Mouse (Mus musculus) forebrain, embryonic 12.5 days (tissue): ENCODE data around the gene A030005K14Rik. TPM values are rescaled to one million over a fixed set of nuclear protein-coding genes. Genes with fewer than 3 reads are reported as not detected.

Source experiments
- ATAC-seq: fragments of 200-750 bp; cut with Nextera tagmentation; 2 replicates; pipeline ENCODE4 v1.8.0; 2017; ENCODE audit warnings: moderate TSS enrichment; ENCODE audit not compliant: low FRiP score
- H3K27ac ChIP-seq: fragments of 300-500 bp; sonication (generic); 2 replicates; pipeline ENCODE4 v1.5.1; 2016; ENCODE audit warnings: mild to moderate bottlenecking
- H3K27me3 ChIP-seq: fragments of 300-500 bp; sonication (generic); 2 replicates; pipeline ENCODE4 v1.6.1; 2016; ENCODE audit warnings: mild to moderate bottlenecking
- H3K36me3 ChIP-seq: fragments of 300-500 bp; sonication (generic); replicated peaks from 2 replicates; pipeline ENCODE4 v1.6.1; 2016; ENCODE audit warnings: mild to moderate bottlenecking
- H3K4me1 ChIP-seq: fragments of 300-500 bp; sonication (generic); 2 replicates; pipeline ENCODE4 v1.6.1; 2016
- H3K4me2 ChIP-seq: fragments of 300-500 bp; sonication (generic); 2 replicates; pipeline ENCODE4 v1.6.1; 2016; ENCODE audit warnings: mild to moderate bottlenecking, moderate library complexity
- H3K4me3 ChIP-seq: fragments of 300-500 bp; sonication (generic); replicated peaks from 2 replicates; pipeline ENCODE4 v1.5.1; 2016; ENCODE audit warnings: mild to moderate bottlenecking
- H3K9ac ChIP-seq: fragments of 300-500 bp; sonication (generic); 2 replicates; pipeline ENCODE4 v1.6.1; 2016; ENCODE audit warnings: mild to moderate bottlenecking
- H3K9me3 ChIP-seq: fragments of 300-500 bp; sonication (generic); 2 replicates; pipeline ENCODE4 v1.6.1; 2016
- WGBS: fragments of 180-500 bp; shearing (Covaris S2); methylation state at CpG from one replicate; pipeline ENCODE4 v1.1.7; 2016; 5-methylcytosine and 5-hydroxymethylcytosine counted together
- polyA plus RNA-seq: library from polyadenylated mRNA; unstranded; fragments of >200 nt; fragmentation: Nextera tagmentation; extraction: Ambion mirVana; gene quantifications from 2 replicates; pipeline ENCODE4 v1.2.1, GENCODE M21; 2016

Gene A030005K14Rik
- polyA plus RNA-seq: not detected in 2 replicates

DNA sequence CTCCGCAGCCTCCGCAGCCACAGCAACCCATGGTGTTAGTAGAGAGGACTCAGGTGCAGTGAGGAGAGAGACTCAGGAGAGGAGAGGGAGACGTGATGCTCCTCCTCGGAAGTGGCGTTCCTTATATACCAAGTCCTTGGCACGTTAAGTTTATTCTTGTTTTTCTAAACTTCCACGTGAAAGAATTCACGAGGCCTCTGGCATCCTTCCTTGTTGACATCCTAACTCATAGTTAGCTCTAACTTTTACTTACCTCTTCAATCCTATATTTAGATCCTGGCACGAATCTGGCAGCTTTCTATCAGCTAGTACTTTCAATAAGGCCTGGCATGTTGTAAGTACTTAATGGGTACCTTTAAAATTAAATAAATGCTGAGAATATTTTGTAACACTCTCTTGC is at the start of gene A030005K14Rik:
A030005K14Rik (minus strand) TSS at position 101 of the 400 bp plus-strand sequence.
- ATAC-seq: no peak

DNA sequence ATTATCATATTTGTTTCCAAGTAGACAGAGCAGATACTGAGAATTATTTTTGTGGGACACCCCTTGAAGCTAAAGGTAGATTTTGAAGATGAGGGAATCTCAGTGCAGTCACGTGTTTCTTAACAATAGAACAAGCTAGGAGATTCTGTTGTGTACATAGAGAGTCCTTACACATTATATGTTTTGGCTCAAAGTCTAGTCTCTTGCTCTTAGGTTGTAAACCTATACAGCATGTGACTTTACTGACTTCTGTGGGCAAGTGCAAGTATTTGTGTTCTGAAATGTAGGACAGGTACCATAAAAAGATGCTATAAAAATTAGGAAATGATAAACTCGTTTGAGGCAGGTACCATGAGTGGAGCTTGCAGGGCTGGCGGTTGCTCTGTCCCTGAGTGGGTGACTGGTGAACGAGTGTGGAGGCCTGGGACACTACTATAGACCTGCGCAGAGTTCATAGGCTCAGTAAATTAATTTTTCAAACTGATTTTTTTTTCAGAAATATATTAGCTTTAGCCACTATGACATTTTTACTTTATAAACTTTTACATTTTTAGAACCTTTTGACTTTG is 48.3 kb upstream of the A030005K14Rik start:
- no peak overlapping the region for H3K4me2 ChIP-seq
- no peaks in the 10 kb centered on the region for H3K27me3 ChIP-seq
- H3K36me3 ChIP-seq: no peaks in the 10 kb centered on the region
- no peak overlapping the region for H3K9ac ChIP-seq
- no peak overlapping the region for H3K4me3 ChIP-seq
- no peak for ATAC-seq
- WGBS: 84% methylated on average over 5 of the region's 5 CpGs
- no peak overlapping the region for H3K27ac ChIP-seq
- H3K4me1 ChIP-seq: no peaks in the 10 kb centered on the region
- no peaks in the 10 kb centered on the region for H3K9me3 ChIP-seq

More for the DNA sequence above, at the start of gene A030005K14Rik:
- Histone ChIP-seq H3K27me3 (no peaks in the 10 kb centered on the region), H3K4me1 (no peaks in the 10 kb centered on the region), H3K9ac (no peak within 1 kb of the TSS), H3K4me3 (no peak within 1 kb of the TSS), H3K9me3 (no peaks in the 10 kb centered on the region), H3K27ac (no peak within 1 kb of the TSS), H3K4me2 (no peak within 1 kb of the TSS), H3K36me3 (no peaks in the 10 kb centered on the region)
- 88% methylated on average over 9 of the region's 9 CpGs for WGBS

DNA sequence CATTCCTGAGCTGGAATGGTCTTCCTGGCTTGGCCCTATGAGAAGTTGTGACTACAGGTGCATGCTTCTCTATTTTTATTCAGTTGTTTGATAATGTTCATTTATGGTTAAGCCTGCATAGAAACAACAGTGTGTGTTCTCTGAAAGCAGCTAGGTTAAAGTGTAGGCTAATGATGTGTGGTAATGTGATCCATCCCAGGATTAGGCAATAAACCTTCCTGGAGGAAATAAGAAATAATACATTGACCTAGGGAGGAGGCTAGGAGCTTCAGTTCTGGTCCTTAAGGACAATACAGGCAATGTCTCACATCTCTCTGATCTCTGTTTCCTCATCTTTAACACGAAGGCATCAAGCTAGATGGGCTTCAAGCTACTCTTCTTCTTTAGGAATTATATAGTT is 46.3 kb upstream of the A030005K14Rik start:
- no peaks in the 10 kb centered on the region for H3K9me3 ChIP-seq
- H3K4me2 ChIP-seq: no peak overlapping the region
- no peaks in the 10 kb centered on the region for H3K27me3 ChIP-seq
- no peaks in the 10 kb centered on the region; the same call in 1 of the 2 replicates for H3K4me1 ChIP-seq
- H3K36me3 ChIP-seq: no peaks in the 10 kb centered on the region
- no peak overlapping the region for H3K27ac ChIP-seq
- no peak for ATAC-seq
- WGBS: 69% methylated on average over 1 of the region's 1 CpGs
- H3K9ac ChIP-seq: no peak overlapping the region
- H3K4me3 ChIP-seq: no peak overlapping the region

DNA sequence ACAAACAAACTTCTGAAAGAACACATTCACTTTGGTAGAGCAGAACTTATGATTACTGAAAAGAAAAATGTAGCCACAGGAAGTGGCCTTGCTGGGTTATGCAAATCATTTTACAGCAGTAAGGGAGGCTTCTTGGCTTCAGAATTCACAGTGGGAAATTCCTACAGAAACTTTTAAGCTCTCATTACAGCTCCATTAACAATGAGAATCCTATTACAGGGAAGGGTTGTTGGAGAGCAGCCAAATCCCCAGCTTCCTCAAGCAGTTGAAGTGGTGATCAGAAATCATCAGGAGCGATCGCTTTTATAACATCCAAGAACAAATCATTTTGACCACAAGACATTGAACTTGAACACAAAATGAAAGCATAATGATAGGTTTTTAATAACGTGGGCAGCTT is 42.7 kb upstream of the A030005K14Rik start:
- no peaks in the 10 kb centered on the region for H3K9me3 ChIP-seq
- H3K9ac ChIP-seq: no peak overlapping the region
- H3K4me2 ChIP-seq: no peak overlapping the region
- H3K4me3 ChIP-seq: no peak overlapping the region
- H3K27ac ChIP-seq: no peak overlapping the region
- ATAC-seq: peak; percentile 39; the same call in 1 of the 2 replicates
- H3K36me3 ChIP-seq: no peaks in the 10 kb centered on the region
- H3K27me3 ChIP-seq: no peaks in the 10 kb centered on the region
- 31% methylated on average over 3 of the region's 3 CpGs for WGBS
- H3K4me1 ChIP-seq: no peaks in the 10 kb centered on the region; the same call in 1 of the 2 replicates

DNA sequence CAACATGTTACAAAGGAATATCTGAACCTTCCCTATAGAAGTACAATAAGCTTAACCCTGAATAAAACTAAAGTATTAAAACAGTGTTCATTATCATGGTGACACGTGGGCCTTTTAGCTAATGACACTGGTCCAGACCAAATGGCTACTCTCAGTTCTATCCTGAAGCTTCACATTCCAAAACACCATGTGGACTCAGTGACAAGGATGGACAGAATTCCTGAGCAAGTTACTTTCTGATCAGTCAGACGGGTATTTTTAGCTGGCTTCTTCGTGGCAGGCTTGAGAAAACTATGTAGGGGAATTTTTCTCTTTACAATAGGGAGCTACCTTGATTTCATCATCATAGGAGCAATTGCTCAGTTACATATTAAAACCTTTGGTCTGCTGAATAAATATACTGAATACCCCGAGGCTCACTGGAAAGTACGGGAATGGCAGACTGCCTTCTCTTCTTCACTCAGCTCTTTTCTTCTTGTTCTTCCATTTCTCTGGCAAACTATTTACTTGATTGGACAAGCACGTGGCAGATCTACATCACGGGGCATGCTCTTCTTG is 40.5 kb upstream of the A030005K14Rik start:
- WGBS: 75% methylated on average over 7 of the region's 7 CpGs

DNA sequence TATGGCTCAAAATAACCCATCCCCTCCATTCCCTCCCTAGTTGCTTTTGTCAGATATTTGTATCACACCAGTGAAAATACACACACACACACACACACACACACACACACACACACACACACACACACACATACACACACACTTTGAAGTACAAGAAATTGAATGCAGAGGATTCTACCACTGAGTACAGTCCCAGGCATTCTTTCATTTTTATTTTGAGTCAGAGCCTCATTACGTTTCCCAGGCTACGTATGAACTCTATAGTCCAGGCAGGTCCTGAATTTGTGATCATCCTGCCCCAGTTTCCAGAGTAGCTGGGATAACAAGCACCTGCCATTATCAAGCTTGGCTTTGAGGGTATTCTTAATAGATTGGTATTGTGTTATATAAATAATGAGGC is 40.0 kb upstream of the A030005K14Rik start:
- Histone ChIP-seq H3K9ac (no peak overlapping the region), H3K4me1 (no peaks in the 10 kb centered on the region; the same call in 1 of the 2 replicates), H3K27me3 (no peaks in the 10 kb centered on the region), H3K27ac (no peak overlapping the region), H3K36me3 (no peaks in the 10 kb centered on the region), H3K9me3 (no peaks in the 10 kb centered on the region), H3K4me2 (no peak overlapping the region), H3K4me3 (no peak overlapping the region)
- WGBS: 62% methylated on average over 2 of the region's 2 CpGs
- no peak for ATAC-seq

More for the DNA sequence above, 40.5 kb upstream of the A030005K14Rik start:
- no peak overlapping the region for H3K4me3 ChIP-seq
- H3K27ac ChIP-seq: no peak overlapping the region
- H3K36me3 ChIP-seq: no peaks in the 10 kb centered on the region
- no peaks in the 10 kb centered on the region for H3K9me3 ChIP-seq
- H3K9ac ChIP-seq: no peak overlapping the region
- no peaks in the 10 kb centered on the region; the same call in 1 of the 2 replicates for H3K4me1 ChIP-seq
- no peaks in the 10 kb centered on the region for H3K27me3 ChIP-seq
- ATAC-seq: no peak
- no peak overlapping the region for H3K4me2 ChIP-seq

DNA sequence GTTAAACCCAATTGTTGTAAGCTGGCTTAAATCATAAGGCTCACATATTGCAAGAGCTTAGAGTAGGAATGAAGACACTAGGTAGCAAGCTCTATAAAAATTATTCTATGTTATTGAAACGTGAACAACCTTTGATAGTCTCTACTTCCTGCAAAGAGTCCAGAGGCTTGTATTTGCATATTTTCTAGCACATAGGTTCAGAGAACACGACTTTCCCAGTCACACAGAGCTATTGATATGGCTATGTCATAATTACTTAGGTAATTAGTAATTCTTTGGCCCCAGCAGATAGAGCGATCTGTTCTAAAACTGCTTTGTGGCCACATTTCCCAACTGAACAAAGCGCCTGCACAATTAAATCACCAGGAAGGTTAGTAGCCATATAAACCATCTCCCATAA is 37.8 kb upstream of the A030005K14Rik start:
- no peak overlapping the region for H3K4me2 ChIP-seq
- WGBS: 77% methylated on average over 4 of the region's 4 CpGs
- ATAC-seq: no peak
- no peak overlapping the region for H3K4me3 ChIP-seq
- no peaks in the 10 kb centered on the region; the same call in 1 of the 2 replicates for H3K4me1 ChIP-seq
- H3K36me3 ChIP-seq: no peaks in the 10 kb centered on the region
- no peaks in the 10 kb centered on the region for H3K9me3 ChIP-seq
- no peaks in the 10 kb centered on the region for H3K27me3 ChIP-seq
- no peak overlapping the region for H3K27ac ChIP-seq
- no peak overlapping the region for H3K9ac ChIP-seq

DNA sequence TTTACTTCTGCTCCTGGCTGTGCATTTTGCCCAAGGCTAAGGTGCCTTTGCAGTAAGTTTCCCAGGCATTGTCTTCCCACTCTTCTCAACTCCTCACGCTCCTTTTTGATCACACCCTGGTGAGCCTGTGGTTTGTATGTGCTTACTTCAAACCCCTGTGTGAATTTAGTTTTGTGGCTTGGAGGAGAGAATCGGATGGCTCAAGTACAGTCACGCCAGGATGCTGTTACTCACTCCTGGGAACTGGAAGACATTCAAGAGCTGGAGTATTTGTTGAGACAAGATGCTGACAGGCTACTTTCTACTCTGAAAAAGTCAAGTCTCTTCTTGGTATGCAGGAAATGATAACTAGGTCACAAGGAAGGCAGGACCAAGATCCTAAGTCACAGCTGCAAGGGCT is 32.1 kb upstream of the A030005K14Rik start:
- Histone ChIP-seq H3K9ac (no peak overlapping the region), H3K4me3 (no peak overlapping the region)
- WGBS: 76% methylated on average over 3 of the region's 3 CpGs

DNA sequence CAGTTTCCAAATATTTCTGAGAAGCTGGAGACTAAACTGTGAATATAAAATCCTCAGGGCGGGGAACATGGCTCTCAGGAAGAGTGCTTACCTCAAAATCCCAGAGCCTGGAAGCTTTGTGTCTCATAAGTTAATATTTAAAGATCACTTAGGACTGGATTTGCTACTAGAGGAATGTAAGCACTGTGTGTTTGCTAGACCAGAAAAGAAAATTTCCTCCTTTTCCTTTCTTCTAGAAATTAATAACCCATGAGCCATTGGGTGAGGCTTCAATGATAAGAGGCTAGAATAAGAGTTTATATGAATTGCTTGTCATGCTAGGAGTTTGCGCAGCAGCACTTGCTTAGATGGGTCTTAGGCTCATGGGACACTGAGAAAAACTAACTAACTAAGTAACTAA is 25.6 kb upstream of the A030005K14Rik start:
- Histone ChIP-seq H3K4me1 (no peaks in the 10 kb centered on the region), H3K9me3 (no peaks in the 10 kb centered on the region), H3K9ac (no peak overlapping the region), H3K27ac (no peak overlapping the region), H3K36me3 (no peaks in the 10 kb centered on the region), H3K27me3 (no peaks in the 10 kb centered on the region), H3K4me3 (no peak overlapping the region), H3K4me2 (no peak overlapping the region)
- ATAC-seq: no peak
- WGBS: 92% methylated on average over 2 of the region's 2 CpGs

More for the DNA sequence above, 32.1 kb upstream of the A030005K14Rik start:
- Histone ChIP-seq H3K27me3 (no peaks in the 10 kb centered on the region), H3K4me2 (no peak overlapping the region), H3K36me3 (no peaks in the 10 kb centered on the region), H3K9me3 (no peaks in the 10 kb centered on the region), H3K4me1 (no peaks in the 10 kb centered on the region), H3K27ac (no peak overlapping the region)
- ATAC-seq: no peak

DNA sequence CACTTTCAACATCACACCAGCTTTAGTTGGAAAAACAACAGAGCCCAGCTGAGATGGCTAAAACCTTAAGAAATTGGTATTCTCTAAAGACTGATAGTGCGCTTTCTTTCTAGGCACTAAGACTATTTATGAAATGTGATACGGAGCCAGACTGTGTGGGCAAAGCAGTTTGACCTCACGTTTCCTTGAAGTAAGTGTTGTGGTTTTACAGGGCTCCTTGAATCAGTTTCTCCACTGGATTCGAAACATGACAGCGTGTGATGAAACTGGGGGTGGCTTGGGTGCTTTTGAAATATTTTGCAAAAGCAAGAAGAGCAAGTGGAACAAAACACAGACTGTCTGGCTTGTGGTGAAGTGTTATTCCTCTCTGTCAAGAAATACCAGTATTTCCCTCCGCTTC is 17.8 kb upstream of the A030005K14Rik start:
- 88% methylated on average over 6 of the region's 6 CpGs for WGBS
- H3K4me1 ChIP-seq: peaks cover 4% of the 10 kb centered on the region

DNA sequence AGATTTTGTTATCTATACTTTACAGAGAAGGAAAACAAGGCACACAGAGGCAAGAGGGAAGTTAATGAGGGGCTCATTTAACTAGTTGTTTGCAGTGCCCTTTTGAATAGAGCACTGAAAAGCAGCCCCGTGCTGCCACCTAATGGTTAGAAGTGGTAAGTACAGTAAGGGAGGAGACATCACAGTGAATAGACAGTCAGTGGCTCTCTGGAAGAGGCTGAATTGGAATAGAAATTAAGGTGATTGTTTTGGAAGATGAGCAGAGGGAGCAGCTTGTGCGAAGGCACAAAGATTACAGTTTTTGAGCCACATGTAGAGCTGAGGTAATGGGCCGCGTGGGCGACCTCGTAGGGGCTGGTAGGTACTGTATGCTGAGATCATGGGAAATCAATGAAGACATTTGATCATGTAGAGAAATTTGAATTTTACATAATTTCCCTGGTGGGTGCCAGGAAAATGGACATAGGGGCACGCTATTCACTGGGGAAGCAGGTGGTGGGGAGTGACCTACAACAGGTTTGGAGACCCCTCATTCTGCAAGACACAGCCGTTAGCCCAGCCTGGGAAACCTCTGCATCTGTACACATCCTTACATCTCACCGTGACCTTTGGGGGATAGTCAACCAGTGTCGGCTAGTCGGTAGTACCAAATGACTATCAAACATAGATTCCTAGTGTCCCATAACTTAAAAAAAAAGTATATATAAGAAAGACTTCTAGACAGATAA is 17.2 kb upstream of the A030005K14Rik start:
- Histone ChIP-seq H3K36me3 (no peaks in the 10 kb centered on the region), H3K4me1 (peaks cover 4% of the 10 kb centered on the region), H3K9me3 (no peaks in the 10 kb centered on the region), H3K4me2 (peak overlapping the region; percentile 42), H3K27me3 (no peaks in the 10 kb centered on the region), H3K9ac (no peak overlapping the region), H3K27ac (no peak overlapping the region), H3K4me3 (peak overlapping the region; percentile 22)
- WGBS: 52% methylated on average over 11 of the region's 11 CpGs
- ATAC-seq: peak; percentile 87

More for the DNA sequence above, 17.8 kb upstream of the A030005K14Rik start:
- no peak overlapping the region for H3K4me3 ChIP-seq
- H3K9ac ChIP-seq: no peak overlapping the region
- H3K9me3 ChIP-seq: no peaks in the 10 kb centered on the region
- H3K27me3 ChIP-seq: no peaks in the 10 kb centered on the region
- H3K36me3 ChIP-seq: no peaks in the 10 kb centered on the region
- no peak overlapping the region for H3K4me2 ChIP-seq
- H3K27ac ChIP-seq: no peak overlapping the region
- ATAC-seq: no peak

DNA sequence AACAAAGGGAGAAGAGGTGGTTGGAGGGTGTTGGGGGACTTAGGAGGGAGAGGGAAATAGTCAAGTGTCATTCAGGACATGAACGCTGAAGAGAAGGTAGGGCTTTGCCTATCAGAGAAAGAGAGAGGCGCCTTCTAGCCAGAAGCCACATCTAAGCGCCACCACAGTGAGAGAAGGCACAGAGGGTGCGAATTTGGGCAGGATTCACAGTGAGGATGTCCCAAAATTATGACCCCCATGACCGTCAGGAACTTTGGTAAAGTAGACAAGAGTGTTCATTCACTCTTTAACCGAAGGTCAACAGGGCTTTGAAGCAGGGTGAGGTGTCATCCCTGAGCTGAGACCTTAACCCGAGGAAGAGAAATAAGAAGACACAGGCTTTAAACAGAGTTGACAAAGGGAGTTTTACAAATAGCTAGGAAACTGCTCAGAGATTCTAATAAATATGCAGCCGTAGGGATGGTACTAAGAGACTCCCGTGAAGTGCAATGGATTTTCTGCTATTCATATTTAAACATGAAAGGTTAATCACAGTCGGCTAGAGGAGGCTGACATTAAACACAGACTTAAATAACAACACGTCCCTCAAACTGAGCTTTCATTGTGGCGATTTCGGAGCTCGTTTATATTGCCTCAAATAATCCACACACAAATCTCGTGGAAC is 16.5 kb upstream of the A030005K14Rik start:
- no peaks in the 10 kb centered on the region for H3K27me3 ChIP-seq
- WGBS: 36% methylated on average over 15 of the region's 15 CpGs
- peaks cover 4% of the 10 kb centered on the region for H3K4me1 ChIP-seq
- H3K36me3 ChIP-seq: no peaks in the 10 kb centered on the region
- ATAC-seq: peak; percentile 17; the same call in 1 of the 2 replicates
- no peaks in the 10 kb centered on the region for H3K9me3 ChIP-seq
- H3K9ac ChIP-seq: no peak overlapping the region
- peak overlapping the region; percentile 22 for H3K4me3 ChIP-seq
- no peak overlapping the region for H3K27ac ChIP-seq
- peak overlapping the region; percentile 42 for H3K4me2 ChIP-seq
